10 mouse cellular contexts compared by ENCODE assay signal in genomic region chr7:6170871-6171270, GRCm38 (mm10). TPM values are rescaled to one million over a fixed set of nuclear protein-coding genes. Genes with fewer than 3 reads are reported as not detected.
DNase-seq lines count a peak whose midpoint lies in the region; ATAC-seq and TF ChIP-seq lines count a peak whose summit lies in the region.
"Had no signal": no experiment of that assay in that cellular context is flagged by ENCODE, and none has a peak within 500 bp of the region (broad histone marks: within the 10 kb centered on the region; RNA-seq: fewer than 3 reads in every experiment).

No protein-coding gene starts in this region.

- ATAC-seq in heart, embryonic 12.5 days (ENCODE audit: insufficient number of reproducible peaks, low FRiP score): no peak
- ATAC-seq in forebrain, embryonic 16.5 days: no peak
- no peak for ATAC-seq in liver, postnatal 0 days

- H3K27me3 ChIP-seq in heart, embryonic 12.5 days (replicated peaks): no peaks in the 10 kb centered on the region
- H3K27me3 ChIP-seq in E14TG2a.4 (ENCODE audit: insufficient read depth, low read length): no peaks in the 10 kb centered on the region
- no peaks in the 10 kb centered on the region for H3K27me3 ChIP-seq in forebrain, embryonic 16.5 days (replicated peaks; ENCODE audit: control insufficient read depth, insufficient read depth, low read length)
- no peaks in the 10 kb centered on the region for H3K27me3 ChIP-seq in liver, postnatal 0 days (ENCODE audit: insufficient read depth, low read length)

- no peak for TF ChIP-seq EP300 in liver, postnatal 0 days (IDR thresholded peaks at IDR 0.05; ENCODE audit: low read depth)

- no peak for TF ChIP-seq CTCF in E14TG2a.4 (conservative IDR thresholded peaks at IDR 0.05; ENCODE audit: low read length)
- TF ChIP-seq CTCF in liver, postnatal 0 days (IDR thresholded peaks at IDR 0.05; ENCODE audit: low read depth): no peak

- peak overlapping the region; percentile 61; the same call in 1 of the 2 replicates for H3K9ac ChIP-seq in heart, embryonic 12.5 days
- H3K9ac ChIP-seq in forebrain, embryonic 16.5 days (replicated peaks; ENCODE audit: low read depth, low read length): no peak overlapping the region; the same call in 1 of the 2 replicates
- peak overlapping the region; percentile 70; the same call in 1 of the 2 replicates for H3K9ac ChIP-seq in liver, postnatal 0 days (replicated peaks)

- intact Hi-C loops in heart, postnatal 10 days (cut with DNase I): loop anchor here (1.0 to 5.0 kb wide), 3 partner anchors 24 to 1089 kb away; partner anchors contain the start of gene Epn1

- H3K36me3 ChIP-seq in heart, embryonic 12.5 days: peaks cover 7% of the 10 kb centered on the region; the same call in 1 of the 2 replicates
- peaks cover 20% of the 10 kb centered on the region for H3K36me3 ChIP-seq in E14TG2a.4 (ENCODE audit: insufficient read depth, low read length)
- no peaks in the 10 kb centered on the region for H3K36me3 ChIP-seq in forebrain, embryonic 16.5 days (ENCODE audit: control insufficient read depth, insufficient read depth)
- H3K36me3 ChIP-seq in liver, postnatal 0 days (replicated peaks; ENCODE audit: insufficient read depth, low read length): no peaks in the 10 kb centered on the region

- no peak overlapping the region; the same call in 1 of the 2 replicates for H3K4me3 ChIP-seq in heart, embryonic 12.5 days
- peak overlapping the region; percentile 88 for H3K4me3 ChIP-seq in E14TG2a.4 (replicated peaks; ENCODE audit: low read length)
- no peak overlapping the region for H3K4me3 ChIP-seq in forebrain, embryonic 16.5 days (replicated peaks; ENCODE audit: low read length)
- peak overlapping the region; percentile 68 for H3K4me3 ChIP-seq in liver, postnatal 0 days (ENCODE audit: low read depth, low read length)

- H3K4me1 ChIP-seq in heart, embryonic 12.5 days (replicated peaks): peaks cover 18% of the 10 kb centered on the region
- H3K4me1 ChIP-seq in E14TG2a.4 (replicated peaks; ENCODE audit: low read depth, low read length): peaks cover 38% of the 10 kb centered on the region
- H3K4me1 ChIP-seq in forebrain, embryonic 16.5 days (replicated peaks; ENCODE audit: control insufficient read depth, insufficient read depth, low read length): peaks cover 19% of the 10 kb centered on the region
- H3K4me1 ChIP-seq in liver, postnatal 0 days (ENCODE audit: insufficient read depth): peaks cover 20% of the 10 kb centered on the region

- WGBS in heart, embryonic 12.5 days: 45% methylated on average over 6 of the region's 6 CpGs
- WGBS in forebrain, embryonic 16.5 days: 45% methylated on average over 6 of the region's 6 CpGs
- WGBS in liver, postnatal 0 days (ENCODE audit: insufficient replicate concordance): 44% methylated on average over 6 of the region's 6 CpGs

- peak overlapping the region; percentile 98 for H3K4me2 ChIP-seq in heart, embryonic 12.5 days
- peak overlapping the region; percentile 75 for H3K4me2 ChIP-seq in forebrain, embryonic 16.5 days (ENCODE audit: low read length)
- peak overlapping the region; percentile 96 for H3K4me2 ChIP-seq in liver, postnatal 0 days (ENCODE audit: low read depth, low read length)

- no peaks in the 10 kb centered on the region for H3K9me3 ChIP-seq in heart, embryonic 12.5 days (replicated peaks)
- no peaks in the 10 kb centered on the region for H3K9me3 ChIP-seq in E14TG2a.4 (ENCODE audit: low read length)
- H3K9me3 ChIP-seq in forebrain, embryonic 16.5 days (ENCODE audit: control insufficient read depth, low read length): no peaks in the 10 kb centered on the region
- no peaks in the 10 kb centered on the region for H3K9me3 ChIP-seq in liver, postnatal 0 days (ENCODE audit: low read length)

- DNase-seq in heart, postnatal 10 days: no peak
- no peak for DNase-seq in liver, postnatal 0 days
- no peak for DNase-seq in adrenal gland, adult (ENCODE audit: inconsistent age in 2 of 2, low spot score in 1 of 2)
- DNase-seq in layer of hippocampus, adult 11-12 months (ENCODE audit: low spot score): no peak
- no peak for DNase-seq in cerebellum, adult 11 months

- no peak overlapping the region for H3K27ac ChIP-seq in heart, embryonic 12.5 days (ENCODE audit: poor library complexity, severe bottlenecking)
- H3K27ac ChIP-seq in forebrain, embryonic 16.5 days (ENCODE audit: low read length): peak overlapping the region; percentile 73; the same call in 1 of the 2 replicates
- H3K27ac ChIP-seq in liver, postnatal 0 days (ENCODE audit: low read depth): peak overlapping the region; percentile 88

RNA-seq across cellular contexts. Expression of gene Zfp444, which starts 1.2 kb away (rescaled TPM):
- polyA plus RNA-seq in heart, embryonic 12.5 days (2016; fragmentation: Nextera tagmentation; extraction: Ambion mirVana): 30.2 and 31.3 TPM in 2 replicates
- total RNA-seq in heart, postnatal 10 days (2021): 10 to 100 TPM; 11.8 to 13.8 TPM
- 99.6 and 101 TPM in 2 replicates for polyA plus RNA-seq in forebrain, embryonic 16.5 days (2015; fragmentation: Nextera tagmentation; extraction: Ambion mirVana)
- 26.0 and 27.3 TPM in 2 replicates for polyA plus RNA-seq in liver, postnatal 0 days (2015; fragmentation: Nextera tagmentation; extraction: Ambion mirVana)

RNA-seq across cellular contexts. Expression of gene Zfp787, which starts 15.1 kb away (rescaled TPM):
- polyA plus RNA-seq in heart, embryonic 12.5 days (2016; fragmentation: Nextera tagmentation; extraction: Ambion mirVana): 26.0 and 27.7 TPM in 2 replicates
- 10 to 100 TPM; 44.2 to 48.6 TPM for total RNA-seq in heart, postnatal 10 days (2021)
- 16.9 and 21.3 TPM in 2 replicates for polyA plus RNA-seq in forebrain, embryonic 16.5 days (2015; fragmentation: Nextera tagmentation; extraction: Ambion mirVana)
- polyA plus RNA-seq in liver, postnatal 0 days (2015; fragmentation: Nextera tagmentation; extraction: Ambion mirVana): 38.1 and 39.5 TPM in 2 replicates

RNA-seq across cellular contexts. Expression of gene Galp, which starts 26.0 kb away (rescaled TPM):
- not detected in 2 replicates for polyA plus RNA-seq in heart, embryonic 12.5 days (2016; fragmentation: Nextera tagmentation; extraction: Ambion mirVana)
- total RNA-seq in heart, postnatal 10 days (2021): not detected
- polyA plus RNA-seq in forebrain, embryonic 16.5 days (2015; fragmentation: Nextera tagmentation; extraction: Ambion mirVana): not detected in 2 replicates
- polyA plus RNA-seq in liver, postnatal 0 days (2015; fragmentation: Nextera tagmentation; extraction: Ambion mirVana): not detected in 2 replicates
- total RNA-seq: left cerebral cortex, postnatal 4 days had no signal
- polyA plus RNA-seq: CD4-positive, CD25-positive, alpha-beta regulatory T cell, adult 4 months had no signal

RNA-seq across cellular contexts. Expression of gene Zscan5b, which starts 51.2 kb away (rescaled TPM):
- polyA plus RNA-seq in heart, embryonic 12.5 days (2016; fragmentation: Nextera tagmentation; extraction: Ambion mirVana): not detected in 2 replicates
- not detected for total RNA-seq in heart, postnatal 10 days (2021)
- polyA plus RNA-seq in forebrain, embryonic 16.5 days (2015; fragmentation: Nextera tagmentation; extraction: Ambion mirVana): not detected in 2 replicates
- polyA plus RNA-seq in liver, postnatal 0 days (2015; fragmentation: Nextera tagmentation; extraction: Ambion mirVana): not detected in 2 replicates
- total RNA-seq: left cerebral cortex, postnatal 4 days had no signal
- polyA plus RNA-seq: CD4-positive, CD25-positive, alpha-beta regulatory T cell, adult 4 months had no signal

Comparison
In these comparisons a context has a peak if more than half of its experiments do, and no peak if none do; other contexts are left out.
1. H3K4me3 ChIP-seq: peak in E14TG2a.4 (single experiment) and liver, postnatal 0 days (single experiment); none in heart, embryonic 12.5 days (single experiment) and forebrain, embryonic 16.5 days (single experiment).
2. Peak in every context shown above with its lines, with median percentiles within 50 percentile points of each other: H3K4me2 ChIP-seq.